Mouse (Mus musculus) kidney, adult 2 months (tissue): ENCODE results near the gene Ttll11. TPM values are rescaled to one million over a fixed set of nuclear protein-coding genes. Genes with fewer than 3 reads are reported as not detected.

Source experiments
- DNase-seq: peaks from one replicate; pipeline ENCODE4 v3.0.0; 2021
- H3K27ac ChIP-seq: fragments of 200-500 bp; 2 replicates; pipeline ENCODE4 v1.5.1; 2012; ENCODE audit warnings: low read depth, low read length, control low read depth, inconsistent platforms; ENCODE audit not compliant: insufficient read depth
- H3K27me3 ChIP-seq: fragments of 200-500 bp; replicated peaks from 2 replicates; pipeline ENCODE4 v1.6.1; 2012; ENCODE audit warnings: mild to moderate bottlenecking, moderate library complexity, low read length, inconsistent platforms; ENCODE audit not compliant: control insufficient read depth, insufficient read depth
- H3K36me3 ChIP-seq: fragments of 200-500 bp; 2 replicates; pipeline ENCODE4 v1.6.1; 2012; ENCODE audit warnings: mild to moderate bottlenecking, moderate library complexity, low read length, inconsistent platforms; ENCODE audit not compliant: control insufficient read depth, insufficient read depth
- H3K4me1 ChIP-seq: fragments of 200-500 bp; 2 replicates; pipeline ENCODE4 v1.6.1; 2011; ENCODE audit warnings: low read length; ENCODE audit not compliant: control insufficient read depth, insufficient read depth
- H3K4me3 ChIP-seq: fragments of 200-500 bp; 2 replicates; pipeline ENCODE4 v1.5.1; 2011; ENCODE audit warnings: mild to moderate bottlenecking, low read depth, low read length, control low read depth; ENCODE audit not compliant: insufficient read depth
- CTCF ChIP-seq: fragments of 200-500 bp; conservative IDR thresholded peaks from 2 replicates; pipeline ENCODE4 v1.5.1; 2011; ENCODE audit warnings: low read depth, mild to moderate bottlenecking, control low read depth, low read length, moderate library complexity, mixed read lengths; ENCODE audit not compliant: insufficient read depth, insufficient read length
- POLR2A ChIP-seq: fragments of 200-500 bp; IDR thresholded peaks from one replicate; pipeline ENCODE4 v1.6.1; 2011; ENCODE audit warnings: low read depth, low read length, control low read depth
- WGBS: fragments of 180-500 bp; shearing (Covaris S2); methylation state at CpG from one replicate; pipeline ENCODE4 v1.1.7; 2018; 5-methylcytosine and 5-hydroxymethylcytosine counted together
- polyA plus RNA-seq: library from polyadenylated mRNA; depleted of rRNA; stranded (reverse); fragments of >200 nt; gene quantifications from 2 replicates; pipeline ENCODE4 v1.2.3, GENCODE M21; 2012

Ttll11 gene
- polyA plus RNA-seq, 1 experiment: 0.41 TPM

DNA sequence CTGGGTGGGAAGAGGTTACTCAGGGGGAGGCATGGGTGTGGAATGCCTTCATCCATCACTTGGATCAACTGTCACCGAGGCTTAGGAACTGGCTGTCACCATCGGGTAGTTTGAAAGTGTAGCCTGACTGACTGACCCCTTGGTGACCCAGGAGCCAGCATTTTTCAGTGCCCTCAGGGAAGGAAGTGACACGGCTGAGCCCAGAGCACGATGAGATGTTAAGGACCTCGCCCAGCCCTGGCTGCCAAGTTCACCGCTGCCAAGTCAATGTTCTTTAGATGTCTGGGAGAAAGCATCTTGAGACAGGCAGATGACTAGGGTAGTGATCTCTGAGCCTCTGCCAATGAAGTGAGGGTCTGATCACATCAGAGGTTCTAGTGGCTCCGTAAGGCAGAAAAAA is 95.4 kb downstream of the Ttll11 start:
- 38% methylated on average over 7 of the region's 7 CpGs for WGBS
- peak; percentile 62 for DNase-seq
- no peaks in the 10 kb centered on the region for H3K27me3 ChIP-seq
- TF ChIP-seq CTCF: no peak
- no peak for TF ChIP-seq POLR2A
- H3K27ac ChIP-seq: no peak overlapping the region
- H3K4me3 ChIP-seq: no peak overlapping the region
- H3K4me1 ChIP-seq: no peaks in the 10 kb centered on the region
- H3K36me3 ChIP-seq: no peaks in the 10 kb centered on the region

DNA sequence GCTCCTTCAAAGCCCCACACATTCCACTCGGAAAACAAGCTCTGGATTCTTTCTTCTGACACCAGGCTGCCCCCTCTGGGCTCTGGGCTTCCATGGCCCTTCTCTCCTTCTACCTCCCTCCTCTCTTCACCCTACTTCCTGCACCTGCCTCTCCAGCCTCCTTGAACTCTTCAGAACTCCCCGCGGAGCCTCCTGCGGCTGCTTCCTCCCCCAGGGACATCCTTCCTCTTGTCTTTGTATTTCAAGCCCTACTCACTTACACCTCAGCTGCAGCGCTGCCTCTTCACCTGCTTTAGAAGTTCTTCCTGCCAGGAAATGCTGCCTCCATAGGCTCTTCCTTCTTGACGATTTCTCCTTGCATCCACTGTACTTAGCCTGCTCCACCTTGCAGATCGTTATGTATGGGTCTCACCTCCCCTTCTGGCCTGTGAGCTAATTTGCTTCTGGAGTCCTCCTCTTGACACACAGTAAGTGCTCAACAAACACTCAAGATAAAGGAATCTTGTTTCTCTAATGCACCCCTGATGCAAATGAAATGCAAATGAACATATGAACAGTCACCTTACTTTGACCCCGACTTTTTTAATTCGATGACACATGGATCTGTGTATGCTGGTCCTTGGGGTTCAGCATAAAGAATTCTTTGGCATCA is 97.3 kb downstream of the Ttll11 start:
- TF ChIP-seq CTCF (no peak), POLR2A (no peak)
- Histone ChIP-seq H3K4me1 (no peaks in the 10 kb centered on the region), H3K27me3 (no peaks in the 10 kb centered on the region), H3K27ac (no peak overlapping the region), H3K36me3 (no peaks in the 10 kb centered on the region), H3K4me3 (no peak overlapping the region)
- no peak for DNase-seq
- 62% methylated on average over 9 of the region's 9 CpGs for WGBS

DNA sequence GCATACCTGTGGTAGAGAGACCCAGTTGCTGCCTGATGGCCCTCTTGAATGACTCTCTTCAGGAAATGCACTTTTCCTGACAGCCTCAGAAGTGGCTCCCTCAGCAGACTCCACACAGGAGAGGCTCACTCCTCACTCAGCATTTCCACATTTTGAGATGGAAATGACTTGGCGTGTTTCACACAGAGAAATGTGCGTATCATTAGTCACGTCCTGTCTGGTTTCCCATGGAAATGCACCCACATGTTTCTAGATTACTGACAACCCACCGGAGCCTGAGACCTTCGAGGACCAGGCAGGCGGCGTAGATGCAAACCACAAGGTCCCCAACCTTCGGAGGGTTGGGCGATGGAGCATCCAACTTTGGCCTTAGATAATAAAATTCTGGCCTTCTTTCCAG is 97.8 kb downstream of the Ttll11 start:
- no peak overlapping the region for H3K27ac ChIP-seq

DNA sequence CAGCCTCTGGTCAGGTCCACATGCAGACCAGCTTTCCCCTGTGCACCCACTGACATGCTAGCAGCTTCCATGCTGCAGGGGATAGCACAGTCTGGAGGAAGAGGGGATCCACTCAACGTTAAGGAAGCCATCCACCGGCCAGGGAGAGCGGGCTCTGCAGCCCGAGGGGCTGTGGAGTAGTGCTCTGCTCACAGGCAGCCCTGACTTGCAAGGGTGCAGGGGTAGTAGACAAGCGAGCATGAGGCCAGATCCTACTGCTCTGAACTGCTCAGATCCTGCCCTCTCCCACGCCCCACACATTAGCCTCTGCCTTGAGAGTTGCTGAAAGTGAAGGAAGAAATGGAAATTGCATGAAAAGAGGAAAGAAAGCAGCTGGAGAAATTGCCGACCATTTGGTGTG is 99.4 kb downstream of the Ttll11 start:
- Histone ChIP-seq H3K36me3 (no peaks in the 10 kb centered on the region), H3K27ac (no peak overlapping the region), H3K4me1 (no peaks in the 10 kb centered on the region), H3K4me3 (no peak overlapping the region), H3K27me3 (no peaks in the 10 kb centered on the region)
- DNase-seq: peak; percentile 7
- WGBS: 69% methylated on average over 7 of the region's 7 CpGs
- TF ChIP-seq CTCF: no peak
- no peak for TF ChIP-seq POLR2A

More for the DNA sequence above, 97.8 kb downstream of the Ttll11 start:
- Histone ChIP-seq H3K27me3 (no peaks in the 10 kb centered on the region), H3K4me3 (no peak overlapping the region), H3K36me3 (no peaks in the 10 kb centered on the region), H3K4me1 (no peaks in the 10 kb centered on the region)
- peak; percentile 10 for DNase-seq
- TF ChIP-seq POLR2A: no peak
- WGBS: 66% methylated on average over 9 of the region's 9 CpGs

DNA sequence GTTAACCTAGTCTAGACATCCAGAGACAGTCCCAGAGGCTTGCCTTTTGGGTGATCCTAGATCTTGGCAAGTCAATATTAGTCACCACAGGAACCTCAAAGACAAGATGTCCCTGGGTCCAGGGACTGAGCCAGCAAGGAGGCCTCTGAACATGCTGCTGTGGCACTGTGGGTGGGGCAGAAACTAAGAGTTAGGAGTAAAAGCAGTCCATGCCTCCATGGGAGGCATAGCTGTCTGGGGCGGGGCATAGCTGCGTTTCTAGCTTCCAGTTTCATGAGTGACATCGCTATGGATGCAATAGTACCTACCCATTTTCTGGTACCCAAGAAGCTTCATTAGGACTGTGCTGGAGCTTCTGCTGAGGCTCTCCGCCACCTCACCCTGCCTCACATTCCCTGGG is 99.8 kb downstream of the Ttll11 start:
- no peak for TF ChIP-seq POLR2A
- TF ChIP-seq CTCF: no peak
- 93% methylated on average over 4 of the region's 4 CpGs for WGBS
- Histone ChIP-seq H3K4me1 (no peaks in the 10 kb centered on the region), H3K36me3 (no peaks in the 10 kb centered on the region), H3K4me3 (no peak overlapping the region), H3K27me3 (no peaks in the 10 kb centered on the region), H3K27ac (no peak overlapping the region)
- DNase-seq: no peak

DNA sequence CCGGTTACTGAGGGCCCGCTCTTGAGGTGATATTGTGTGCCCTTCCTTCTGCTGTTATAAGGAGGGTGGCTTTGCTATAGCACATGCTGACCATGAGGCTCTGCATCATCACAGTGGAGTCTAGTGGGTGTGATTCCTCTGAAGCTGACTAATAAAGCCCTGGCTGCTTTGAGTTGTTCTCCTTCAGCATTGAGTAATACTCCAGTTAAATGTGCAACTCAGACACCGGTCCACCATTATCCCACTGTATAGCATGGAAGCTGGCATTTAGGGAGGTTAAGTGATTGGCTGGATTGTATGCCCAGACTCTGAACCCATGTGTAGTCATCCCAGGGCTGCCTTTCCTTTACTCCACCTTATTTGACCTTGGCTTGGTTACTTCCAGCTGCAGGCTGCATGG is 101.2 kb downstream of the Ttll11 start:
- H3K36me3 ChIP-seq: no peaks in the 10 kb centered on the region
- TF ChIP-seq POLR2A (no peak), CTCF (no peak)
- DNase-seq: no peak
- H3K4me3 ChIP-seq: no peak overlapping the region
- 99% methylated on average over 3 of the region's 3 CpGs for WGBS
- H3K27me3 ChIP-seq: no peaks in the 10 kb centered on the region
- no peak overlapping the region for H3K27ac ChIP-seq
- no peaks in the 10 kb centered on the region for H3K4me1 ChIP-seq

DNA sequence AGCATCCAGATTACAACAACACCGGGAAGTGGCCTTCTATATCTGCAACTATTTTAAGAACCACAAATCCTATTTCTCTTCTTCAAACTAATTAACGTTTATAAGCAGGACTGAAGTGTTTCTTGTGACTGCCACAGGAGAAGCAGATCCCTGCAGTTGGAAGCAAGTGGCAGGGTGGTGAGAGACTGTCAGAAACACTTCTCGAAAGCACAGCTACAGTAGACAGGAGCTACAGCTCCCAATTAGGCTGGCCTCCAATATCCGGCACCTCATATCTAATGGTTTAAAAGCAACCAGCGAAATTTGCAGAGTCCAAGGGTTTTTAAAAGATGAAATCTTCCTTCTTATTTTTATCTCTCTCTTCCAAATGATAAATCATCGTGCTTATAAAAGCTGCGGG is 104.1 kb downstream of the Ttll11 start:
- 86% methylated on average over 7 of the region's 7 CpGs for WGBS
- Histone ChIP-seq H3K4me1 (no peaks in the 10 kb centered on the region), H3K27ac (no peak overlapping the region), H3K27me3 (no peaks in the 10 kb centered on the region), H3K4me3 (no peak overlapping the region), H3K36me3 (no peaks in the 10 kb centered on the region)
- TF ChIP-seq CTCF (no peak), POLR2A (no peak)
- no peak for DNase-seq

DNA sequence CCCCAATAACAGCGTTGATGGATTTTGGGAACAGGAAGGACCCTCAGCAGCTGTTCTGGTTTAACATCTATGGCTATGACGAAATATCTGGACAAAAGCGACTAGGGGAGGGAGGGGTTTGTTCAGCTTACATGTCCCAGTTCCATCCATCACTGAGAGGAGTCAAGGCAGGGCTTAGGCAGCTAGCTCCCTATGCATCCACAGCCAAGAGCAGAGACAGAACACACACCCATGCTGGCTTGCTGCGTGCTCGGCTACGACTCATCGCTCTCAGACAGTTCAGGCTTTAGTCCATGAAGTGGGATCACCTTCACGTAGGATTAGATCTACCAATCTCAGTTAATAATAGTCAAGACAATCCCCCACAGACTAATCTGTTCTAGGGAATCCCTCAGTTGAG is 105.3 kb downstream of the Ttll11 start:
- H3K4me3 ChIP-seq: no peak overlapping the region
- 87% methylated on average over 8 of the region's 8 CpGs for WGBS
- TF ChIP-seq CTCF (no peak), POLR2A (no peak)

More for the DNA sequence above, 105.3 kb downstream of the Ttll11 start:
- Histone ChIP-seq H3K27me3 (no peaks in the 10 kb centered on the region), H3K36me3 (no peaks in the 10 kb centered on the region), H3K4me1 (no peaks in the 10 kb centered on the region), H3K27ac (no peak overlapping the region)
- DNase-seq: no peak
